Mouse (Mus musculus): ENCODE results near the gene Arhgef26.

The Arhgef26 gene

DNA sequence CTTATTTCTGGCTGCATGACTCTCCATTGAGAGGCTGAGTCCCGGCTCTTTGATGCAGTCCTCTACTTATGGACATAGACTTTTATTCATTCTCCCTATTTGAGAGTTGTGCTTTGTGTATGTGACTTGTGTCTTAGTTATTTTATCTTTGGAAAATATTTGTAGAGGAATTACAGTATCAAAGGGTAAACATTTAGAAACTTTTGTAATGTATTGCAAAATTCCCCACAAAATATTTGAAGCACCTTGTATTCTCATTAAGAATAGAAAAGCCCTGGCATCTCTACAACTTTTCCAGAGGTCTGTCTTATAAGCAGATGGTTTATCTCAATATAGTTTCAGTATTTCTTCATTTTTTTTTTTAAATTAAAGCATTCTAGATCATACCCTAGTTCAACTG is 44.7 kb downstream of the Arhgef26 start:
- DNase-seq (ENCODE audit: low spot score) = no peak

DNA sequence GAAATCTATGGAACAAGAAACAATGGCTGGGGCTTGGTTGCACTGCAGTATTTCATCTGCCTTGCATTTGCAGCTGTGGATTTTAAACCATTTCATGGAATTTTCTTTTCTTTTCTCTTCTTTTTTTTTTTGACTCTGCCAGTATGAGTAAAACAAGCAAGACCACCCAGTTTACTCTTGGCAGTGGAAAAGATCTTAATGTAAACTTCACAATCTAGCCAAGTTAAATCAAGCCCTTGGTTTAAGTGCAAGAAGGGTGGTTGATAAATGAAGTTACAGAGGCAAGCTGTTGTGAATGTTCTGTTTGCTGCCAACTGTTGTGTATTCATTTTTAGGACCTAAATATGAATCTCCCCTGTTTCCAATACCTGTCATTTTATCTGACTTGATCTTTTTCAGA is 54.5 kb downstream of the Arhgef26 start:
- no peak for DNase-seq (ENCODE audit: low spot score)

DNA sequence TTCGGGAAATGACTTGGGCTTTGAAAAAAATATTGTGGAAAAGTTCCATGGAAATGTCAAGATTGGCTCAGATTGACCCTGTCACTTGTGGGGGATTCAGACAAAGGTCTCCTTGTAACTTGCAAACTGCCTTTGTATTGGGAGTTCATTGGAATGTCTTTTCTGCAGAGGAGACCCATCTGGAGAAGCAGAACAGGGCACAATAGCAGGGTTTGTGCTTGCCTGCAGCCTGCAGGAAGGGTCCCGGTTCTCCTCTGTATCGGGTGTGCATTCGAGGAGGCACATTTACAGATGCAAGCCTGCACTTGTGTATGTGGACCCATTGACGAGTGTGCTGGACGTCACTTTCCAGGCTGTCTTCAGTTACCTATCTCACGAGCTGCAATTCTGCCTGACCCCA is 56.1 kb downstream of the Arhgef26 start:
- DNase-seq (ENCODE audit: low spot score) = no peak

DNA sequence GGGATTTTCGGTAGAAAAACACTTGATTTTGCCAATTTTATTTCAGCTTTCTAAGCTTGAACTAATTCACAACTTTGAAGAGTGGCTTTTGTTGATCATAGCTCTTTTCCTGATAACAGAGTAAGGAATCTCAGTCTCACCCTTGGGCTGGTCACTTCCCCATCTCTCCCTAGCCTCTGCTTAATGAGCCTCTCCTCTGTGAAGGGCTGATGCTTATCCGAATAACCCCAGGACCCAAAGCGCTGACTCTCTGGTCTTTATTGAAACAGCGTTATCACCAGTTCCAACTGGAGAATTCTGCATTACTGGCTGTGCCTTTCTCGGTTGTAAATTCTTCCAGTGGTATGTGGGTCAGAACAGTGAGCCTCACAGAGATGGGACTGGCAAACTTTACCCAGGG is 57.2 kb downstream of the Arhgef26 start:
- no peak for DNase-seq (ENCODE audit: low spot score)

DNA sequence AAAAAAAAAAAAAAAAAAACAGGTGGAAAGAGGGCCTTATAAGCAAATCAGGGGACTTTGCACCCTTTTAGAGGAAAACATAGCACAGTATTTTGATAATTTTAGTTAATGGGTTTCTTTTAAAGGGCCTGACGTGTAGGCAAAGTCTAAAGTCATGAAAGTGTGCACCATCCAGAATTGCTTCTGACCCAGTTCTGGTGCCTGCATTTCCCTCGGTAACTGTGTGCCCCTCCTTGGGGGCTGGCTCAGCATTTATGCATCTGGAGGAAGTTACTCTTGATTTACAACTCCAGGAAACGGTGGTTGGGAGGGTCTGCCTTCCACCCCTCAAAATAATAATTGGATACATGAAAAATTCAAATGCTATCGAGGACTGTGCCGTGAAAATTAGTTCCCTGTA is 58.0 kb downstream of the Arhgef26 start:
- no peak for DNase-seq (ENCODE audit: low spot score)

DNA sequence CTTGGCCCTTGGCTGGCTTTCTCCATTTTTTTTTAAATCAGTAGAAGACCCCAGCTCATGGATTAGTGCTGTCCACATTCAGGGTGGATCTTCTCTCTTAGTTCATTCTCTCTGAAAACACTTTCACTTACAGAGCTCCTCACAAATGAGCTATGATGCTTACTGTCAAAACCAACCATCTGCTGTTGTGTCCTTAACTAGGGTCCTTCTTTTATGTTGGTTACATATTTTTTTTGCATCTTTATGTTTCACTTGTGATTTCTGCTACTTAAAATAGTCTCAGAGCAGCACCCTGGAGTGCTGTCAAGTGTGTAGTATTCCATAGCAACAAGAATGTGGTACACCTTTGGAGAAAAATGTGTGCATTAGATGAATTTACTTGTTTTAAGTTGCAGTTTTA is 60.0 kb downstream of the Arhgef26 start:
- no peak for DNase-seq (ENCODE audit: low spot score)

DNA sequence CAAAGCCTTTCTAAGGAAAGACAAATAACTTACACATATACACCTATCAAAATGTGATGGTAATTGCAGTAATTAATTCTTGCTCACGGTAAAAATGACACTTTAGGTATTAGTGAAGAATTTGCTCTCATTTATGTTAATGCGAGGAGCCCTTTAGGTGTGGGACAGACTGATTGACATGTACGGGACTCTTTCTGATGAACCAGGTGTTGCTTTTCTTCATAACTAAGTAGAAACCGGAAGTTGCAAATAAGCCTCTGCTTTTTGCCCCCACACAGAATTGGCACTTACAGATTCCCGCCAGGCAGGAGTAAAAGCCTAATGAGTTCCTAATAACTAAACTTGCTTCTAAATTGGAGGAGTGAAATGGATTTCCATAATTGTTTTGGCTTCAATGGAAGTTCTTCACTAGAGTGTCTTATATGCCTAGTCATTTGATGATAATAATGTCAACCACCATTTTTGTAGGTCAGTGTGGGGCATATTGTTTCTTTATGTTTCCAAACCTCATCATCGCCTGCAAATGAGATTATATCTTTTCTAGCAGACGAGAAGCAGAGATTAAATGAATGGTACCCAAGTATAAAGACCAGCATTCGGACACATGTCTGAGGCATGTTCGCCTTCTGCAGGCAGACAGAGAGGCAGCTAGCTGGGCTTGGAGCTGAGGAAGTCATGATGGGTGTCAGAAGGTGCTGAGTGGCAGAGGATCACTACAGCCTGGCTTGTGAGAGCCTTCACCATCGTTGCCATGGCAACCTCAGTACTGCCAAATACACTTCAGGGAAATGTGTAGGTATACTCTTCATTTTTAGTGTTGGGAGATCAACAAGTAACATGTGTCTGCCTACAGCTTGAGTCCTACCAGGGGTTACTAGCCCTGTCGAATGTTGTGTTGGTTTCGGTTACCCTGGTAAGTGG is 61.9 kb downstream of the Arhgef26 start:
- DNase-seq (ENCODE audit: low spot score) = no peak

DNA sequence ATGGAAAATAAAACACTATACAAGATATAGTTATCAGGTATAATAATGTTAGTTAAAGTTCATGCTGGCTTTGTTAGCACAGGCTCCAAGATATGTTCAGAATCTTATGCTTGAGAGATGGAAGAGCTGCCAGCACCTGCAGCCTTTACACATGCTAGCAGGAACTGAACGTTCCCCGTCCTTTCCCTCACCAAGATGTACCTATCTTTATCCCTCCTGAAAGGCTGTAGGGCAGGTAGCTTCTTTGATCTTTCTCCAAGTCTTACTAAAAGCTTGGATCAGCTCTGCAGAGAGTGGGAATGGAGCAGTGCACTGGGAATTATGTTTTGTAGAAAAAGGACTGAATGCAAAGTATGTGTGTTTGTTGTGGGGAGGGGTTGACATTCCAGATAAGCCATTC is 64.3 kb downstream of the Arhgef26 start:
- DNase-seq (ENCODE audit: low spot score) = no peak

DNA sequence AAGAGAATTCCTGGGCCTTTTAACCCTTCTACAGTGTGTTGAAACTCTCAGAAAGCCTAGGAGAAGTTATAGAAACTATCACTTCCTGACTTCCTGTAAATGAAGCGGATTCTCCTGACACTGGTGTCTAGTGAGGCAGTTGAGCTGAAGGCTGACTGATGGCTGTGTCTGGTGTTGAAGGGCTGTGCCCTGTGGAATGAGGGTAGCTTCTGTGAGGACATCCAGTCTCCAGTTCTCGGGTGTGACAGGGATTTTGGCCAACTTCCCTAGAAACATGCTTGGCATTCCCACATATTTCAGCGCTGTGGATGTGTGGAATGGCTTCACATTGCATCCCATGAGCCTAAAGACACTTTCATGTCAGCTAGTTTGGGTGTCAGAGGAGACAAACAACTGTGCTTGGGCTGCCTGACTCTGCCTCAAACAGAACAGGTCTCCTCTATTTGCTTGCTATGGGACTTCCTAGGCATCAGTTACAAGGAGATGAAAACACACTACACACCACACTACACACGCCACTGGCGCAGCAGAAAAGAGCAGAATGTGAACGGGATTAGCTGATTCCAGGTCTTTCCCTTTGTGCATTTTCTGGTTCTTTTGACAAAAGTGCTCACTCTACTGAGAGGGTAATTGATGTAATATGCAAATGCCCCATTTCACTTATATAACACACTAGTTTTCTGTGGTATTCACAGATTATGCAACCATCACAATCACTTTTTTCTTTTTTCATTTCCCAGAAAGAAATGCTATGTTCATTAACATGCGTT is 66.5 kb downstream of the Arhgef26 start:
- no peak for DNase-seq (ENCODE audit: low spot score)

DNA sequence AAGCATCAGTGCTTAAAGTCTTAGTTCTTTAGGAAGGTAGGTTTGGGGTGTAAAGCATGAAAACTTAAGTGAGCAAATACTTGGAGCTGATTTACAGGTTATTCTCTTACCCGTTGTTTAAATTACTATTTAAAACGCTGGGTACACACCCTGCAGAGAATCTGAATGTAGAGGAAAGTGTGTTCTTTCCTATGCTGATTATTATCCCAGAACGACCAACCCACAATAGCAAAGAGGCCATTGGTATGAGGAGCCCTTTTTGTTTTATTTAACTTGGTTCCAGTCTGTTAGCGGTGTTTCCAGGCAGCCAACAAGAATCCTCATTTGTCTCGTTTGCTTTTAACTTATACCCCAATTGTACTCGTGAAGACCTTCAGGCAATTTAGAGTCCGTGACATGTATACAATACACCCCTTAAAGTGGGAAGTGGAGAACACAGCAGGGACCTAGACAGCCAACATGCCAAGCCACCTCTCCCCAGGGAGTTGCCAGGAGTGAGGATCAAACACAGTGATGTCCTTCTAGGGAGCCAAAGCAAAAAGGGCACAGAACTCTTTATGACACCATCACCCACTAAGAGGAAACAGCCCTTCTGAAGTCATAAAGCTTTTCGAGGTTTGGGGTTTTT is 71.5 kb downstream of the Arhgef26 start:
- DNase-seq (ENCODE audit: low spot score) = no peak

DNA sequence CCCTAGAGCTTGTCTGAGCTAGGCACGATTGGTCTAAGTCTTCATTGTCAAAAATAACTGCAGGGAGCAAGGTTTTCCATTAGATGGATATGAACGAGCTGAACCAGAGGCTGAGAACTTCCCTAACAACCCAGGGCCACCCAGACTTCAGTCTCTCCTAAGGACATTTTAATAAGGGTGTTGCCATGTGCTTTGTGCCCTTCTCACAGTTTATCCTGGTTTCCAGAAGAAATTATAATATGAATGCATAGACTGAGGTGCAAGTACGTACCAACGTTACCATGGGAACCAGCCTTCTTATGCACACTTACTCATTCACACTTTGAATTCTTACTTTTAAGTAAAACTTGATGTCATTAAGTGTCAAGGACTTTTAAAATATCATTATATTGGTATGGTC is 72.3 kb downstream of the Arhgef26 start:
- no peak for DNase-seq (ENCODE audit: low spot score)

DNA sequence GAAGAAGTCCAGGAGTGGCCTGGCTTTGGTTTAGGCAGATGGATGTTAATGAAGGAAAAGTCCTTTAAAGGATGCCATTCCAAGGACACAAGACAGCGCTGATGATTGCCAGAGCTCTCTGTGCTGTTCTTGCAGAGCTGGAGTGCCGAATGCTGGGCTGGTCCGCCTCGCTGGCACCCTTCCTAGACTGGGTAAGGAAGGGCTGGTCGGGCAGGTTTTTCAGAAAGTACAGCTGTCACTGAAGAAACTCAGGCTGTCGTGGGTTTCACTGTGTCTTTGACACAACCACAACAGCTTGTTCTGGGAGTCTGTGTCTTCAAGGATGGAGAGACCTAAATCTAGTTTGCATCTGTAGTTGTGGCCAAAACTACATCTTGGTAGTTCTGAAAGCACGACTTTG is 74.6 kb downstream of the Arhgef26 start:
- DNase-seq (ENCODE audit: low spot score) = no peak

DNA sequence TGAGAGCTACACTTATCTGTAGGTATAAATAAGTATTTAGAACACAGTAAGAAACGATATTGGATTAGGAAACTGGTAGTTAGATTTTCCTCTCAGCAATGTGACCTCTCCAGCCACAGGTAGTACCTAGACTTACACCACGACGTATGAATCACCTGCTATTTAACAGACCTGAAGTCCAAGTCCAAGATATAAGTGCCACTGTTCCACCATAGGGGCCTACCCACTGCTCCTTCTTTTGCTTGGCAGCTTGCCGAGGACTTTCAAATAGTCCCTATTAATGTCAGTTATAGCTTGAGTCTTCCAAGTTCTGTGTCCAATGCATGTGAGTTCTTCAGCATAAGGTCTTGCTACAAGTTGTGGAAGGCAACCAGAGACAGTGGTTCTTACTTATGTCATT is 76.8 kb downstream of the Arhgef26 start:
- DNase-seq (ENCODE audit: low spot score) = no peak

DNA sequence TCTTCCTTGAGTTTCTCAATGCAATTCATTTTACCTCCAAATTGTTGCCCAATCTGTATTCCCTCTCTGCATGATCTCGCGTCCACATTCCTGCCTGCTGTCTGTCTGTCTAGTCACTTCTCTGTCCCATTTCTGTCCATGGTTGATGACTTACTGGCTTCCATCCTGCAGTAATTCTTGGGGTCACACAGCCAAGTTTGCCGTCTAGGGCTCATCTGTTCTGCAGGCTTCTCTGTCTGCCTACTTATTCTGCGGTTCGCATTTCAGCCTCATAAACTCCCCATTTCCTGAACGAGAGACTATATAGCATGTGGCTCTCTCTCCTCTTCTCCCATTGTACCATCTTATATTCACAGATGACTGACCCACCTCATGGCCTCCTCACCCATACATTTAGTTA is 79.3 kb downstream of the Arhgef26 start:
- DNase-seq (ENCODE audit: low spot score) = no peak

DNA sequence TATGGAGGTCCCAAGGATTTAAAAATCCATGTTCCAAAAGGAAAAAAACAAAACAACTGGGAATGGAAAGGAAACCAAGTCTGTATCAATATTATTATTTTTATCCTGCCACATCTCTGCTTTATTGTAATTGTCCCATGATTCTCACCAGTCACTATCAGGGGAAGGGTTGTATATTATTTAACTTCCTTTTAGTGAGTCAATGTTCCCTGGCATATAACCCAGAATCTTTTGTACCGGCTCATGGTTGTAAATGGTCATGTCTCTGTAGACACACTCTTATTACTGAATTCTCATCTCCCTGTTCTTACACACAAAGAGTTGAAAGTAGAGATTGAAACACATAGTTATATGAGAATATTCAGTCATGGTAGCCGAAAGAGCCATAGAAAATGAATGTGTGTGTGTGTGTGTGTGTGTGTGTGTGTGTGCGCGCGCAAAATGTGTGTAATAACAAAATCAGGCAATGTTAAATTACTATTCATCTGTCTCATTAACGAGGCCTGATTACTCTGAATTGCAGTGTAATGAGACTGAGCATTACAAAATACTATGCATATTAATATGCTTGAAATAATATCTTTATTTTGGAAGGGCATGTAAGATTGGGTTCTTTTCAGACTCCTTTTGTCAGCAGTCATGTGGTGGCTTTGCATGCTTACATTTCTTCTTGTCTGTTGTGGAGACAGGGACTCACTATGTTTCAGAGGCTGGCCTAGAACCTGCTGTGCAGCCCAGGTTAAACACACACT is 80.4 kb downstream of the Arhgef26 start:
- no peak for DNase-seq (ENCODE audit: low spot score)

DNA sequence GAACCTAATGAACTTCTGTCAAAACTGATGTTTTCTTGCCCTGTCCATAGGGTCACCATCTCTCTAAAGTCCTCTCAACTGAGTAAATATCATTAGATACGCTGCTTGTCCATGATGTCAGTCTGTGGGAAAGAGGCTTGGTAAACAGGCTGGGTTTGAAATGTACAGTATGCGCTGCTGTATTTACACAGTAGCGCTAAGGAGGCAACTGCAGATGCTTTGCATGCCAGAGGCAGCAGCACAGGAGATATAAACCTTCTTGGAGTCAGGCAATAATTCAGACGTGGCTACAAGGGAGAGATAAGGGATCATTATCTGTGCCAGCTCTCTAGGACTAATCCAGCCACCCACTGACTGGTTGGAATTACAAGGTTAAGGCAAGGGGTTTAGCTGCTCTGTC is 95.5 kb downstream of the Arhgef26 start:
- DNase-seq (ENCODE audit: low spot score) = no peak

DNA sequence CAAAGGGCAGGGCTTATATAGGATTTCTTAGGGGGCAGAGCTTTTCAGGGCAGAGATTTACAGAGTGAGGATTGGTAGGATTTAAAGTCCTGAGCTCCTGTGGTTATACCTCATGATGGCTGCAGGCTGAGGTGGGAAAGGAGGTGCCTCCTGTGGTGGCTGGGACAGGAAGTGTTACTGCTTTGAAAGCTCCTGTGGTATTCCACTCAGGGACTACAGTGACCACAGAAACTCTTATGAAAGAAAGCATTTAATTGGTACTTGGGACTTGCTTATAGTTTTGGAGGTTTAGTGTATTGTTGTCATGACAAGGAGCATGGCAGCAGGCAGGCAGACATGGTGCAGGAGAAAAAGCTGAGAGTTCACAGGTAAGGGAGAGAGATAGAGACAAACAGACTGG is 97.8 kb downstream of the Arhgef26 start:
- DNase-seq (ENCODE audit: low spot score) = no peak

DNA sequence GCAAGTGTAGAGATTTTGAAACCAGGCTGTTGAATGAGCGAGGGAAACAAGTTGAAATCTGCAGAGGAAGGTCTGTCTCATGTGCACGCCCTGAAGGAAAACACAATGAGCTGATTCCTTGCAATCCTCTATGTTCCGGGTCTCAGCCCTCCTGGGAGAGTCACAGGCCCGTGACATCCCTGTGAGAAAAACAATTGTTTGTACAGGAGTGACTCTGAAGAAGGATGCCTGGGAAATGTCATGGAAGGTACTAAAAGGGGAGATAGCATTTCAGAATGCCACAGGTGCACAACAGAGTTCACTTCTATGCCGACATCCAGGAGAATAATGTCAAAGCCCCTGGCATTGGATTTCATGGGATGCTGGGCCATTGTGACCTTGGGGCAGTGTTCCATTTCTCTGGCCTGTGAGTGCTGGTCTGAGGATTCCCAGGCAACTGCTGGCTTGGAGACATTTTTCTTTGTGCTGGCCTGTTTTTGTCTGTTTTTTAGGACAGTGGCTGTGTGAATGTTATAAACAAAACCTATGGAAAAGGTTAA is 102.4 kb downstream of the Arhgef26 start:
- DNase-seq (ENCODE audit: low spot score) = no peak

DNA sequence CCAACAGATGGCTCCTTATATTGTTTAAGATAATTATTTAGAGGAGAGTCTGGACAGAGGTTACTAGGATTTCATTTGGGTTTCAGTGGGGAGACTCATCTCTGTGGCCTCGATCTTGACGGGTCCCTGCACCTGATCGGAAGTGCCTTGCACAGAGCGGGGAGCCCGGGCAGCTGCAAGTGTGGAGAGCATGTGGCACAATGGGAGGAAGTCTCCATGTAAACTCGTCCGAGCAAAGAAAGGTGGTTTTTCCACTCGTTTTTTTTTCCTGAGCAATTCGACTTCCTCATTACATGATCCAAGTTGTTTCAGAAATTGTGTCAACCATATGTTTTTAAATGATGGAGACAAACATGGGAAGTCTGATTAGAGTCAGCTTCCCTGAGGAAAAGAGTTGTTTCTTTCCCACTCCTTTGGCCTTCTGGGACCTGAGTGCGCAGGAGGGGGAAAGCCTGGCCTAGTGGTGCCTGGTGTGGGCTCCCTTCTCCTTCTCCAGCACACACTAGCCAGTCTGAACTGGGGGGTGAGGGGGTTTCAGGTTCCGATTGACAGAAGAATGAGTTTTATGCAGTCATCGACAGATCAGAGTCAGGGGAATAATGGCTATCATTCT is 105.5 kb downstream of the Arhgef26 start:
- DNase-seq (ENCODE audit: low spot score) = no peak

DNA sequence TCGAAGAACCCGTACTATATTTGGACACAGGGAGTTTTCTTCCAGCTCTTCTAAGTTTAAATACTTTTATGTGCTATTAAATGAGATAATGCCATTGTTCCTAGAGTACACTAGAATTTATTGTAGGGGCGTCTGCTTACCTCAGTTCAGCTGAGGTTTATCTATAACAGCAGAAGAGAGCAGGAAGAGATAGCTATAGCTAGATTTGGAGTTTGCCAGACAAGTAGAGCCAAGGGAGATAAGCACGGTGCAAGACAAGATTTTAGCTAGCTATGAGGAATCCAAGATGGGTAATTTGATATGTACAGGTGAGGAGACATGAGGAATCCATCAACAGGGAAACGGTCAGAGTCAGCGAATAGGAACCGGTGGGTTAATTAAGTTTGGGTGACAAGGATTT is 108.1 kb downstream of the Arhgef26 start:
- no peak for DNase-seq (ENCODE audit: low spot score)

DNA sequence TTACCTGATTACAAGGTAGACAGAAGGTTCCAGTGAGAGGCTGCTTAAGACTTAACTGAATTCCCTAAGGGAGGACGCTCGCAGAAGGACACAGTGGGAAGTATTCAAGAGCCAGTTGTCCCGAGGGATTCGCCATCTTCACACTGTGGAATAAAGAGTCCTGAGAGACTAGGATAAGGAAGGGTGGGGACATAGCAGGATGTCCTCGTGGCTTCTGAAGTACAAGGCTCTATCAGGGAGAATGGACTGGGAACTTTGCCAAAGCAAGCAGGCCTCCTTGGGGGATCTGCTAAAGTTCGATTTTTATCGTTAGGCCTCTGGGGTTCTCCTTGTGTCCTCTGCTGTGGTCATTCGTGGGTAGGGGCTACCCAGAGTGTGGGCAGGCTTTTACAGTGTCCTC is 109.0 kb downstream of the Arhgef26 start:
- no peak for DNase-seq (ENCODE audit: low spot score)
